Mouse (Mus musculus) hindbrain, embryonic 14.5 days (tissue): ENCODE measurements around the gene Gpx7. TPM values are rescaled to one million over a fixed set of nuclear protein-coding genes. Genes with fewer than 3 reads are reported as not detected.
A peak's percentile ranks its signal among the peaks of the same experiment; 100 is the strongest.

ENCODE experiments used
- ATAC-seq: fragments of 200-750 bp; cut with Nextera tagmentation; 2 replicates; pipeline ENCODE4 v1.8.0; 2017; ENCODE audit warnings: moderate number of reproducible peaks, mild to moderate bottlenecking, moderate TSS enrichment, moderate library complexity; ENCODE audit not compliant: low FRiP score
- DNase-seq: peaks from one replicate; pipeline ENCODE4 v3.0.0-alpha.2; 2015; ENCODE audit warnings: low spot score
- H3K27ac ChIP-seq: fragments of 300-500 bp; sonication (generic); 2 replicates; pipeline ENCODE4 v1.5.1; 2014; ENCODE audit warnings: mild to moderate bottlenecking, moderate library complexity
- H3K27me3 ChIP-seq: fragments of 300-500 bp; sonication (generic); 2 replicates; pipeline ENCODE4 v1.6.1; 2014; ENCODE audit warnings: mild to moderate bottlenecking, low read length, mixed read lengths; ENCODE audit not compliant: control insufficient read depth, insufficient read depth
- H3K36me3 ChIP-seq: fragments of 300-500 bp; sonication (generic); replicated peaks from 2 replicates; pipeline ENCODE4 v1.6.1; 2014; ENCODE audit not compliant: control insufficient read depth, insufficient read depth
- H3K4me1 ChIP-seq: fragments of 300-500 bp; sonication (generic); replicated peaks from 2 replicates; pipeline ENCODE4 v1.6.1; 2014; ENCODE audit warnings: antibody characterized with exemption, low read length, mixed read lengths; ENCODE audit not compliant: control insufficient read depth, insufficient read depth
- H3K4me2 ChIP-seq: fragments of 300-500 bp; sonication (generic); replicated peaks from 2 replicates; pipeline ENCODE4 v1.6.1; 2014; ENCODE audit warnings: mild to moderate bottlenecking, moderate library complexity
- H3K4me3 ChIP-seq: fragments of 300-500 bp; sonication (generic); replicated peaks from 2 replicates; pipeline ENCODE4 v1.5.1; 2014; ENCODE audit warnings: mild to moderate bottlenecking, low read length
- H3K9ac ChIP-seq: fragments of 300-500 bp; sonication (generic); 2 replicates; pipeline ENCODE4 v1.6.1; 2014
- H3K9me3 ChIP-seq: fragments of 300-500 bp; sonication (generic); 2 replicates; pipeline ENCODE4 v1.6.1; 2016; ENCODE audit warnings: low read length; ENCODE audit not compliant: control insufficient read depth
- WGBS: fragments of 180-500 bp; shearing (Covaris S2); extraction: QIAGEN DNeasy Blood & Tissue Kit; methylation state at CpG from one replicate; pipeline ENCODE4 v1.1.7; 2014; 5-methylcytosine and 5-hydroxymethylcytosine counted together
- polyA plus RNA-seq: library from polyadenylated mRNA; unstranded; fragments of >200 nt; fragmentation: Nextera tagmentation; extraction: Ambion mirVana; gene quantifications from 2 replicates; pipeline ENCODE4 v1.2.1, GENCODE M21; 2014

Gene Gpx7
- polyA plus RNA-seq, 1 experiment from 2014 or later, result 34.9 TPM

- Histone ChIP-seq H3K9ac (peak within 1 kb of the TSS; percentile 77), H3K4me2 (peak within 1 kb of the TSS; percentile 80), H3K27me3 (peaks cover 4% of the 10 kb centered on the region; the same call in 1 of the 2 replicates), H3K36me3 (no peaks in the 10 kb centered on the region), H3K9me3 (no peaks in the 10 kb centered on the region), H3K4me1 (peaks cover 16% of the 10 kb centered on the region; the same call in 1 of the 2 replicates), H3K4me3 (peak within 1 kb of the TSS; percentile 47), H3K27ac (peak within 1 kb of the TSS; percentile 9; the same call in 1 of the 2 replicates)
- WGBS, result 3% methylated on average over 51 of the region's 55 CpGs
- peak; percentile 38 for DNase-seq
- peak; percentile 43; the same call in 1 of the 2 replicates for ATAC-seq
These were observed 23.5 kb downstream of the Gpx7 start, which contains the start of gene Shisal2a for GRCm38 (mm10) chr4:108383183-108383714. Gene Shisal2a (minus strand): TSS chr4:108383349.

- no peak overlapping the region for H3K9ac ChIP-seq
- H3K4me2 ChIP-seq, result no peak overlapping the region
- H3K9me3 ChIP-seq, result no peaks in the 10 kb centered on the region
- DNase-seq (no peak), ATAC-seq (no peak)
- no peak overlapping the region for H3K27ac ChIP-seq
- no peak overlapping the region for H3K4me3 ChIP-seq
- H3K4me1 ChIP-seq, result 0 out of 2 replicates have a peak, but pooled peaks cover 7% of the 10 kb centered on the region
- no peaks in the 10 kb centered on the region for H3K36me3 ChIP-seq
- WGBS, result 10% methylated on average over 1 of the region's 1 CpGs
- peaks cover 4% of the 10 kb centered on the region; the same call in 1 of the 2 replicates for H3K27me3 ChIP-seq
These were observed 26.6 kb downstream of the Gpx7 start for GRCm38 (mm10) chr4:108380146-108380545.

- H3K9me3 ChIP-seq, result no peaks in the 10 kb centered on the region
- DNase-seq, result no peak
- peaks cover 4% of the 10 kb centered on the region; the same call in 1 of the 2 replicates for H3K27me3 ChIP-seq
- H3K27ac ChIP-seq, result no peak overlapping the region
- H3K9ac ChIP-seq, result no peak overlapping the region
- no peak for ATAC-seq
- H3K36me3 ChIP-seq, result no peaks in the 10 kb centered on the region
- H3K4me1 ChIP-seq, result 0 out of 2 replicates have a peak, but pooled peaks cover 7% of the 10 kb centered on the region
- no peak overlapping the region for H3K4me3 ChIP-seq
- H3K4me2 ChIP-seq, result no peak overlapping the region
- WGBS, result 89% methylated on average over 3 of the region's 3 CpGs
These were observed 27.3 kb downstream of the Gpx7 start for GRCm38 (mm10) chr4:108379476-108379875.

- no peak overlapping the region for H3K4me3 ChIP-seq
- H3K4me2 ChIP-seq, result no peak overlapping the region
- no peaks in the 10 kb centered on the region for H3K9me3 ChIP-seq
- no peaks in the 10 kb centered on the region for H3K27me3 ChIP-seq
- no peaks in the 10 kb centered on the region for H3K36me3 ChIP-seq
- H3K9ac ChIP-seq, result no peak overlapping the region
- no peaks in the 10 kb centered on the region for H3K4me1 ChIP-seq
- no peak for ATAC-seq
- no peak for DNase-seq
- H3K27ac ChIP-seq, result no peak overlapping the region
- 75% methylated on average over 3 of the region's 3 CpGs for WGBS
These were observed 34.6 kb downstream of the Gpx7 start for GRCm38 (mm10) chr4:108372166-108372565.

- H3K4me3 ChIP-seq, result no peak overlapping the region
- H3K27ac ChIP-seq, result no peak overlapping the region
- no peak overlapping the region for H3K4me2 ChIP-seq
- H3K36me3 ChIP-seq, result no peaks in the 10 kb centered on the region
- 90% methylated on average over 3 of the region's 3 CpGs for WGBS
- ATAC-seq, result no peak
- no peak for DNase-seq
- no peaks in the 10 kb centered on the region for H3K4me1 ChIP-seq
- H3K9me3 ChIP-seq, result no peaks in the 10 kb centered on the region
- H3K27me3 ChIP-seq, result no peaks in the 10 kb centered on the region
- H3K9ac ChIP-seq, result no peak overlapping the region
These were observed 35.3 kb downstream of the Gpx7 start for GRCm38 (mm10) chr4:108371421-108371820.

GRCm38 (mm10) chr4:108370409-108370808, 36.4 kb downstream of the Gpx7 start:
- no peak overlapping the region for H3K9ac ChIP-seq
- no peaks in the 10 kb centered on the region for H3K36me3 ChIP-seq
- ATAC-seq, result no peak

GRCm38 (mm10) chr4:108369254-108369653, 37.5 kb downstream of the Gpx7 start:
- Histone ChIP-seq H3K4me1 (no peaks in the 10 kb centered on the region), H3K4me2 (no peak overlapping the region), H3K27ac (no peak overlapping the region), H3K9me3 (no peaks in the 10 kb centered on the region), H3K9ac (no peak overlapping the region), H3K36me3 (no peaks in the 10 kb centered on the region), H3K27me3 (no peaks in the 10 kb centered on the region), H3K4me3 (no peak overlapping the region)
- 27% methylated on average over 5 of the region's 5 CpGs for WGBS
- ATAC-seq (no peak), DNase-seq (no peak)

More at GRCm38 (mm10) chr4:108370409-108370808, 36.4 kb downstream of the Gpx7 start:
- Histone ChIP-seq H3K27me3 (no peaks in the 10 kb centered on the region), H3K9me3 (no peaks in the 10 kb centered on the region), H3K4me3 (no peak overlapping the region), H3K4me1 (no peaks in the 10 kb centered on the region), H3K27ac (no peak overlapping the region), H3K4me2 (no peak overlapping the region)
- DNase-seq, result no peak
- 50% methylated on average over 4 of the region's 4 CpGs for WGBS

GRCm38 (mm10) chr4:108364111-108364476, 42.7 kb downstream of the Gpx7 start:
- WGBS, result 22% methylated on average over 5 of the region's 5 CpGs
- Histone ChIP-seq H3K36me3 (no peaks in the 10 kb centered on the region), H3K4me1 (peaks cover 43% of the 10 kb centered on the region), H3K4me2 (no peak overlapping the region), H3K27me3 (no peaks in the 10 kb centered on the region), H3K4me3 (no peak overlapping the region), H3K9me3 (no peaks in the 10 kb centered on the region), H3K27ac (no peak overlapping the region), H3K9ac (no peak overlapping the region)
- no peak for ATAC-seq
- DNase-seq, result no peak

- H3K27ac ChIP-seq, result no peak overlapping the region
- no peaks in the 10 kb centered on the region for H3K27me3 ChIP-seq
- H3K4me3 ChIP-seq, result no peak overlapping the region
- H3K4me2 ChIP-seq, result no peak overlapping the region
- no peaks in the 10 kb centered on the region for H3K9me3 ChIP-seq
- peaks cover 49% of the 10 kb centered on the region for H3K4me1 ChIP-seq
- WGBS, result 12% methylated on average over 7 of the region's 7 CpGs
- no peaks in the 10 kb centered on the region for H3K36me3 ChIP-seq
- no peak overlapping the region for H3K9ac ChIP-seq
- DNase-seq, result no peak
- ATAC-seq, result no peak
These were observed 43.2 kb downstream of the Gpx7 start for GRCm38 (mm10) chr4:108363355-108364110.
